Mouse (Mus musculus): ENCODE data around the gene Gan.

GRCm38 (mm10) chr8:117125854-117126253, 32.1 kb upstream of the Gan start:
- no peak for TF ChIP-seq CTCF (IDR thresholded peaks at IDR 0.05; ENCODE audit: low read depth)
- TF ChIP-seq EP300 (IDR thresholded peaks at IDR 0.05; ENCODE audit: low read depth): no peak
